In genomic region chr2:141408766-141409165, GRCm38 (mm10) we compare ENCODE assay signal across 17 mouse cellular contexts.
"Had no signal": no experiment of that assay in that cellular context is flagged by ENCODE, and none has a peak within 500 bp of the region (broad histone marks: within the 10 kb centered on the region; RNA-seq: fewer than 3 reads in every experiment).

No protein-coding gene starts in this region.

- H3K9ac ChIP-seq: liver, postnatal 0 days; lung, embryonic 15.5 days; midbrain, embryonic 13.5 days; midbrain, embryonic 15.5 days; neural tube, embryonic 12.5 days had no signal

- H3K27me3 ChIP-seq: lung, embryonic 15.5 days; megakaryocyte, embryonic 14.5 days; midbrain, embryonic 13.5 days; midbrain, embryonic 15.5 days; neural tube, embryonic 12.5 days had no signal

- DNase-seq: liver, postnatal 0 days; lung, adult 2 months; lung, postnatal 14 days; lung, postnatal 36 days; right cerebral cortex, postnatal 14 days; right cerebral cortex, postnatal 4 days; spleen, adult 18-20 months; thymus, adult 18-20 months; thymus, postnatal 14 days; thymus, postnatal 36 days had no signal

- H3K36me3 ChIP-seq: lung, embryonic 15.5 days; midbrain, embryonic 13.5 days; midbrain, embryonic 15.5 days; neural tube, embryonic 12.5 days had no signal

- H3K27ac ChIP-seq: lung, embryonic 15.5 days; macrophage; midbrain, embryonic 13.5 days; midbrain, embryonic 15.5 days; neural tube, embryonic 12.5 days had no signal

- H3K9me3 ChIP-seq: lung, embryonic 15.5 days; midbrain, embryonic 13.5 days; midbrain, embryonic 15.5 days; neural tube, embryonic 12.5 days had no signal

- H3K4me3 ChIP-seq: lung, embryonic 15.5 days; megakaryocyte, embryonic 14.5 days; midbrain, embryonic 13.5 days; midbrain, embryonic 15.5 days; neural tube, embryonic 12.5 days had no signal

- ATAC-seq: liver, postnatal 0 days; lung, postnatal 0 days; midbrain, embryonic 13.5 days; midbrain, embryonic 15.5 days had no signal

- H3K4me1 ChIP-seq: lung, embryonic 15.5 days; megakaryocyte, embryonic 14.5 days; midbrain, embryonic 13.5 days; midbrain, embryonic 15.5 days; neural tube, embryonic 12.5 days had no signal
